Mouse (Mus musculus) neural tube, embryonic 11.5 days (tissue): ENCODE measurements at regions not wholly inside any gene's neighbourhood (a gene's known extent, or its start where the extent isn't known, plus 50 kb on each side); places are given as distances from the start of the nearest gene placed in this dataset.
"Not testable (repeated sequence)": the region's sequence is repeated elsewhere in the genome, so short reads cannot be mapped to it uniquely, and the experiment has no call there.

Experiments used
- ATAC-seq: fragments of 200-750 bp; cut with Nextera tagmentation; 2 replicates; pipeline ENCODE4 v1.8.0; 2017; ENCODE audit warnings: moderate number of reproducible peaks, mild to moderate bottlenecking, moderate TSS enrichment, moderate library complexity; ENCODE audit not compliant: insufficient read depth, low FRiP score, low TSS enrichment
- DNase-seq: peaks from one replicate; pipeline ENCODE4 v3.0.0-alpha.2; 2015; ENCODE audit warnings: low spot score
- H3K27ac ChIP-seq: fragments of 300-500 bp; sonication (generic); 2 replicates; pipeline ENCODE4 v1.5.1; 2014; ENCODE audit warnings: low read depth, mild to moderate bottlenecking, low read length
- H3K27me3 ChIP-seq: fragments of 300-500 bp; sonication (generic); 2 replicates; pipeline ENCODE4 v1.6.1; 2014; ENCODE audit warnings: mild to moderate bottlenecking, low read length, mixed read lengths; ENCODE audit not compliant: control insufficient read depth, insufficient read depth
- H3K36me3 ChIP-seq: fragments of 300-500 bp; sonication (generic); 2 replicates; pipeline ENCODE4 v1.6.1; 2014; ENCODE audit warnings: mild to moderate bottlenecking, low read length, moderate library complexity, mixed read lengths; ENCODE audit not compliant: control insufficient read depth, insufficient read depth
- H3K4me1 ChIP-seq: fragments of 300-500 bp; sonication (generic); 2 replicates; pipeline ENCODE4 v1.6.1; 2014; ENCODE audit warnings: low read length, mixed read lengths; ENCODE audit not compliant: control insufficient read depth, insufficient read depth
- H3K4me2 ChIP-seq: fragments of 300-500 bp; sonication (generic); 2 replicates; pipeline ENCODE4 v1.6.1; 2014; ENCODE audit warnings: low read depth, mild to moderate bottlenecking, moderate library complexity
- H3K4me3 ChIP-seq: fragments of 300-500 bp; sonication (generic); 2 replicates; pipeline ENCODE4 v1.5.1; 2014; ENCODE audit warnings: low read depth, low read length
- H3K9ac ChIP-seq: fragments of 300-500 bp; sonication (generic); 2 replicates; pipeline ENCODE4 v1.6.1; 2014; ENCODE audit warnings: mild to moderate bottlenecking, low read length
- H3K9me3 ChIP-seq: fragments of 300-500 bp; sonication (generic); 2 replicates; pipeline ENCODE4 v1.6.1; 2016; ENCODE audit warnings: low read length; ENCODE audit not compliant: control insufficient read depth
- WGBS: fragments of 180-500 bp; shearing (Covaris S2); extraction: QIAGEN DNeasy Blood & Tissue Kit; methylation state at CpG from one replicate; pipeline ENCODE4 v1.1.7; 2014; 5-methylcytosine and 5-hydroxymethylcytosine counted together

GRCm38 (mm10) chr14:53991390-53991789, 262.5 kb downstream of the Dad1 start:
- Histone ChIP-seq H3K27ac (no peak overlapping the region), H3K9me3 (no peaks in the 10 kb centered on the region), H3K4me3 (no peak overlapping the region), H3K9ac (no peak overlapping the region), H3K36me3 (no peaks in the 10 kb centered on the region), H3K4me1 (no peaks in the 10 kb centered on the region), H3K27me3 (no peaks in the 10 kb centered on the region), H3K4me2 (no peak overlapping the region)
- 27% methylated on average over 4 of the region's 4 CpGs for WGBS
- DNase-seq, result no peak
- ATAC-seq, result no peak

DNA sequence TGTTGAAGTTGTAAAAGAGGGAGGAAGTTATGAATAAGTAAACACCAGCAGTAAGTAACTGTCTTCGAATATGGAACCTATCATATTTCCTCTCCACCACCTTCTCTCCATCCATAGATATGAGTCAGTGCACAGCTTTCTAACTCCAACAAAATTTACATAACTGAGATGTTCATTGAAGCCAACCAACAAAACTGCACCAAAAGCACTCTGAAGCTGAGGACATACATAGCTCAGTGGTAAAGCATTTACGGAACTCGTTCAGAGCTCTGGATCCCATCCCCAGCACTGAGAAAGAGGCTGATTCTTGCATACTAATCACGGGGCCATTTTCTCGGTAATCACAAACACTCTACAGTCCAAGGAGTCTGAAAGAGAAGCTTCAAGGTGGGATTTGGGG, 273.1 kb downstream of the Dad1 start:
- H3K36me3 ChIP-seq, result no peaks in the 10 kb centered on the region
- no peak overlapping the region for H3K4me3 ChIP-seq
- H3K27ac ChIP-seq, result no peak overlapping the region
- H3K27me3 ChIP-seq, result no peaks in the 10 kb centered on the region
- WGBS, result 76% methylated on average over 5 of the region's 5 CpGs
- H3K4me2 ChIP-seq, result no peak overlapping the region
- ATAC-seq, result no peak
- no peaks in the 10 kb centered on the region for H3K4me1 ChIP-seq
- no peaks in the 10 kb centered on the region for H3K9me3 ChIP-seq
- no peak for DNase-seq
- no peak overlapping the region for H3K9ac ChIP-seq

- not testable (repeated sequence) for ATAC-seq, H3K4me2 ChIP-seq, H3K27me3 ChIP-seq, H3K36me3 ChIP-seq, H3K4me3 ChIP-seq, H3K27ac ChIP-seq, DNase-seq, H3K9me3 ChIP-seq, H3K9ac ChIP-seq, H3K4me1 ChIP-seq
- WGBS, result 88% methylated on average over 8 of the region's 11 CpGs
Observed at GRCm38 (mm10) chr14:53961426-53961825, 292.5 kb downstream of the Dad1 start.

- WGBS, result 80% methylated on average over 7 of the region's 7 CpGs
- ATAC-seq, result no peak
- Histone ChIP-seq H3K4me1 (no peaks in the 10 kb centered on the region), H3K27me3 (no peaks in the 10 kb centered on the region), H3K27ac (no peak overlapping the region), H3K36me3 (no peaks in the 10 kb centered on the region), H3K4me3 (no peak overlapping the region), H3K9ac (no peak overlapping the region), H3K9me3 (no peaks in the 10 kb centered on the region), H3K4me2 (no peak overlapping the region)
- DNase-seq, result no peak
Observed at GRCm38 (mm10) chr14:53960779-53961178, 293.1 kb downstream of the Dad1 start.

GRCm38 (mm10) chr14:53935791-53936231, 318.1 kb downstream of the Dad1 start:
- H3K9ac ChIP-seq, H3K4me1 ChIP-seq, DNase-seq, H3K27me3 ChIP-seq, H3K9me3 ChIP-seq, H3K4me2 ChIP-seq, ATAC-seq, H3K36me3 ChIP-seq, H3K4me3 ChIP-seq, H3K27ac ChIP-seq: not testable (repeated sequence)
- 97% methylated on average over 25 of the region's 29 CpGs for WGBS

DNA sequence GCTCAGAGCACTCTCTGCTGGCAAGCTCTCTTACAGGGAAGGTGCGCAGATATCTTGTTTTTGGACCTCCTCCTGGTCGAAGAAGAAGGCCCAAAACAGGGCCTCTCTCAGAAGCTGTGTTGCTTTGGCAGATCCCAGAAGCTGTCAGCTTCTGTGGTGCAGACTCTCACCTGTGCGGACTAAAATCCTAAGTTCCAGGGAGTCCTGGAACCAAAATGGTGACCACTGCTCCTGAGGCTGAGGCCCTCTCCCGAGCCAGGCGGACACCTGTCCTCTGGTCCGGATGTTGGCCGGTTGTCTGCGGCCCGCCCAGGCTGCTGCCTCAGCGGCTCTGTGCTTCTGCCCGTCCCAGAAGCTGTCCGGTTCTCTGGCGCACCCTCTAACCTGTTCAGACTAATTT, 318.6 kb downstream of the Dad1 start:
- DNase-seq, H3K4me3 ChIP-seq, ATAC-seq, H3K4me2 ChIP-seq, H3K27me3 ChIP-seq, H3K9ac ChIP-seq, H3K36me3 ChIP-seq, H3K27ac ChIP-seq, H3K9me3 ChIP-seq, H3K4me1 ChIP-seq: not testable (repeated sequence)
- 91% methylated on average over 8 of the region's 13 CpGs for WGBS

DNA sequence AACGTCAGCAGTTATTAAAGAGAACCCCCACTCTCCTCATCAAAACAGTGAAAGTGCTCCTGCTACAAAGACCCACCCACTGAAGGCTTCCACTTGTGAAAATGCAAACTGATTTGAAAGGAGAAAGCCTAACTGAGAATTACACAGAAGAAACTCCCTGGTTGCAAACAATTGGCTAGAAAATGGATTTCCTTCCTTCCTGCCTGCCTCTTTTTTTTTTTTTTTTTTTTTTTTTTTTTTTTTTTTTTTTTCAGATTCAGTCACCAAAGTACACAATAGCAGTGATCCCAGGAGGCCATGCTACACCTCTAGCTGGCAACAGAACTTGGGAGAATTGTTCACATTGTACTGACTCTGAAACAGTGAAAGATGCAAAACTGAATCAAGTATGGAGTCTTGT, 343.0 kb downstream of the Dad1 start:
- H3K9me3 ChIP-seq, result no peaks in the 10 kb centered on the region
- H3K4me2 ChIP-seq, result no peak overlapping the region
- no peak overlapping the region for H3K9ac ChIP-seq
- H3K4me1 ChIP-seq, result no peaks in the 10 kb centered on the region
- H3K4me3 ChIP-seq, result no peak overlapping the region
- WGBS, result 70% methylated on average over 1 of the region's 1 CpGs
- H3K27me3 ChIP-seq, result no peaks in the 10 kb centered on the region
- H3K36me3 ChIP-seq, result no peaks in the 10 kb centered on the region
- ATAC-seq (no peak), DNase-seq (no peak)
- no peak overlapping the region for H3K27ac ChIP-seq

DNA sequence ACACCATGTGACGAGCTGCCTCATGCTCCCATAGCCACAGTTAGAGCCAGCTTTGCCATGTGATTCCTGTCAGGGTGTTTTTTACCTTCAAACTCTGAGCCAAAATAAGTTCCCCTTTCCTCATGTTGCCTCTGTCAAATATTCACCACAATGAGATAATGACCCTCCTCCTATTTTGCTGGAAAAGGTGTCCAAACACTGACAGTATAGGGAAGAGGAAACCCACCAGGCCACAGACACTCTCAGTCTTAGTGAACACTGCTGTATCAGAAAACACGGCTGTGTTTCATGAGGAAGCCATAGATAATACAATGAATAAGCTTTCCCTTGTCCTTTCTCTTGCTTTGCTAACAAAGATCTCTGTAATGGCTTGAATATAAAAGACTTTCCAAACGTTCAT, 349.3 kb downstream of the Dad1 start:
- Histone ChIP-seq H3K36me3 (no peaks in the 10 kb centered on the region), H3K27me3 (no peaks in the 10 kb centered on the region), H3K4me2 (no peak overlapping the region), H3K27ac (no peak overlapping the region), H3K9ac (no peak overlapping the region), H3K4me1 (no peaks in the 10 kb centered on the region), H3K9me3 (no peaks in the 10 kb centered on the region), H3K4me3 (no peak overlapping the region)
- ATAC-seq, result no peak
- no peak for DNase-seq
- 68% methylated on average over 3 of the region's 3 CpGs for WGBS

DNA sequence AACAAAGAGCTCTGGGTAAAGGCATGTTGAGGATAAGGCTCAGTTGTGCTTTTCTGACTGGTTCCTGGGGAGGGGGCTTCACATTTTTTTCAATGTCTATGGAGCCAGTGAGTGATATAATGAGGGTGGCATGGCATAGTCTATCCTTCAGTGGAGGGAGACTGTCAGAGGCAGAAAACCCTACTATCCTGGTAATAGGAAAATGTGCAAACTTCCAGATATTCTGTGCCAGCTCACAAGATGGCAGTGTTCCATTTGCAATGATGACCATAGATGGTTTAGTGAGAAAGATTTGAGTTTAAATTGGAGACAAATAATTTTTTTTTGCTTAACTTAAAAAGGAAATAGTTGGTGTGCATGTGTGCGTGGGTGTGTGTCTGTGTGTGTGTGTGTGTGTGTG, 352.8 kb downstream of the Dad1 start:
- Histone ChIP-seq H3K4me1 (no peaks in the 10 kb centered on the region), H3K4me2 (no peak overlapping the region), H3K27ac (no peak overlapping the region), H3K4me3 (no peak overlapping the region), H3K9ac (no peak overlapping the region), H3K9me3 (no peaks in the 10 kb centered on the region), H3K27me3 (no peaks in the 10 kb centered on the region), H3K36me3 (no peaks in the 10 kb centered on the region)
- DNase-seq, result no peak
- ATAC-seq, result no peak
- WGBS, result 86% methylated on average over 1 of the region's 1 CpGs
